Mouse (Mus musculus) spleen, postnatal 4 days (tissue): ENCODE results near the gene Gjb2.

Experiments used
- DNase-seq, 2 experiments: peaks; one replicate each; pipeline ENCODE4 v3.0.0; 2022; ENCODE audit warnings: low spot score in 2 of 2

The Gjb2 gene

DNA sequence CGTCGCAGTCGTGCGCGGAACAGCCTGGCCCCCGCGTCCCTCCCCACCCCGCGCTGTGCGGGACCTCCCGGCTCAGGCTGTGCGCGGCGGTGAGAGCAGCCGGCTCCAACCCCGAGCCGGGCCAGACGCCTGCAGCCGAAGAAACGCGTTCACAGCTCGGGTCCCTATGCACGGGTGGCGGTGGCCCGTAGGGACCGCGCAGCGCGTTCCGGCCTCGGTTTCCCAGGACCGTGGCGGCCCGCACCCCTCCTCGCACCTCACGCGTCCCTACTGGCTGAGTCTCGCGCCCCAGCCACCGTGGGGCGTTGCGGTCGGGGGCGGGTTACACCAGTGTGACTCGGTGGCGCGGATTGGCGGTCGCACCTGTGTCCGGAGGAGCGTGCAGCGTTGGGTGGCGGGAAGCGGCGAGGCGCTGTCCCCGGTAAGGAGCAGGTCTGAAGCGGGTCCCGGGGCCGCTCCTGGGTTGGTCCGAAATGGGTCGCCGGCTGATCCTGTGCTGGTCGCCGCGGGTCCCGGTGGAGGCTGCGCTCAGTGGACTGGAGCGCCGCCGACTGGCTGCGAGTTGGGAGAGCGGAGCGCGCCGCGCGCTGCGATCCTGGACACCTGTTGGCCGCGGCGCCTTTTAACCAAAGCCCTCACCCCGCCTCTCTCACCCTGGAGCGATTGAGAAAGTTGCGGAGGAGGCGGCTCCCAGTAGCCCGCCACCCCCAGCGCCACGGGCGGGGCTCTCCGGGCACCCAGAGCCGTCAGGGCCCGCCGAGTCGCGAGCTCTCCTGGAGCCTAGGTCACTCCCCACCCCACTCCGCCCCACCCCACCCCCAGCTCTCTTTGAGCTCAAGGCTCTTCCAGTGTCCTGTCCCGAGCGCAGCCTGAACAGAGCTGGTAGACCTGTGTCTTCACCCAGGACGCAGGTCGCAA lies at the start of gene Gjb2:
Gene Gjb2 (minus strand): TSS at position 597 of the 918 bp plus-strand sequence.
- peak in 1 of 2 experiments; percentile 68 for DNase-seq

DNA sequence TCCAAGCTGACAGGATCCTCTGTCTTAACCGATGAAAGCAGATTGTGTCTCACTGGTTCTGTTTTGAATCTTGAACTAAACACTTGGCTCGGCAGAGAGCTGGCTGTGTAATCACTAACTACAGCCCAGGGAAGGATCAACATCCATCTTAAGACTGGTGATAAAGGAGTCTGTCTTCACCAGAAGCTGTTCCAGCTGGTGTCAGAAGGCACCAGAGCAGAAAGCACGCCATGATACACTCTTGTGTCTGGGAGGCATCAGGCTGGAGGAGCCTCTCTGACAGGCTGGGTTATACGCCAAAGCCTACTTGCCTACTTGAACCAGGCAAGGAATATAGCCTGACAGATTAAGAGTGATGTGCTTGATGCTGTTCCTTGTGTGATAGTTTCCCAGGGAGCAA lies 41.2 kb upstream of the Gjb2 start:
- DNase-seq: no peak

DNA sequence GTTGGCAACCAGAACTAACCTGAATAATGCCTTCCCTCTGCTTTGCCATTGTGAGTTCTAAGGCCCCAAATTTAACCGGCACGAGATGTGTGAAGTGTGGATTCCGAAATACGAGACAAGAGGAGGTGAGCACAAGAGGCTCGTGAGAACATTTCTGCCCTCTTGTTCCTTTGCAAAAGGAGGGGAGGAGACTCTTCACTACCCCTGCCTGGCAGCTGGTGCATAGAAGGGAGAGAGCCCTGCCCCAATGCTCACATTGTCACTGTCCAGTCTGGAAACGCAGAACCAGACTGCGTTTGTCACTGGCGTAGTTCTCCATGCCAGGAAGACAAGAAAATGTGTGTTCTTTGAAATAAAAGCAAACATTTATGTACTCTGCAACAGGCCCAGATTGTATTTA lies 30.8 kb upstream of the Gjb2 start:
- DNase-seq: no peak

DNA sequence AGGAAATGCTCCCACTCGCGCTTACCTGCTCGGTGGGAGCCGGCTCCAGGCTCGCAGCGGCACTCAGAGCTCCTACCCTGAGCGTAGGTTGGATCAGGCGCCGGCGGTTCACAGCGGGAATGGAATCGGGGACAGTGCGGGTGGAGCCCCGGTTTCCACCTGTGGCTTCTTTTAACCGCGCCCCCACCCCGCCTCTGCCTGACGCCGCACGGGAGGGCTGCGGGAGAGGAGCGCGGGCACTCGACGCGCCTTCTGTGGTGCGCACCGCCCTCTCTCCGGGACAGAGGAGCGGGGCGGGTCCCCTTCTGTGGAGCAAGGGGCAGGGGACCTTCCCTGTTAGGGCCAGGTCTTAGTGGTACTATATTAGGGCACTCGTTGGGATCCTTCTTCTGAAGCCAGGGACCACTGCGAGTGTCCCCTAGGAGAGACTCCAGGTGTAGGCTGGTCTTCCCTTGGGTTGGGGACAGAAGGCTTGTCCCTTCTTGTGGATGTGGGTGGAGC lies 28.7 kb upstream of the Gjb2 start, which contains the start of gene Gjb6:
Gene Gjb6 (minus strand): TSS at position 451 of the 501 bp plus-strand sequence.
- no peak for DNase-seq

DNA sequence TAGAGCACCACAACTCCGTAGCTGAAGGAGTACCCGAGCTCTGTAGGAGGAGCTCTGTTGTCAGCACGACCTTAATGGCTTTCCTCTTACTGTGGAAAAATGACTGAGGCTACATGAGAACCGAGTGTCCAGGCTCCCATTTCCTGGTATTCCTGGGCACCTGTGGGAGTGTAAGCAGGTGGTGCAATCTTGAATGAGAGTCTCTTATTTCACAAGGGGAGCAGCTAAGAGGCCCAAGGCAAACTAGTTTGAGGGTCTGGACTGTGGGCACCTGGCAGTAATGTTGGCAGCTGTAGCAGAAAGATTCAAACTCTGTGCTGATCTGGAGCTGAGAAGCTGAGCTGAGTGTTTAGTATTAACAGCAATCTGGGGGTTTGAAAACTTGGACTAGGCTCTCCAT lies 22.9 kb upstream of the Gjb2 start:
- DNase-seq: no peak

DNA sequence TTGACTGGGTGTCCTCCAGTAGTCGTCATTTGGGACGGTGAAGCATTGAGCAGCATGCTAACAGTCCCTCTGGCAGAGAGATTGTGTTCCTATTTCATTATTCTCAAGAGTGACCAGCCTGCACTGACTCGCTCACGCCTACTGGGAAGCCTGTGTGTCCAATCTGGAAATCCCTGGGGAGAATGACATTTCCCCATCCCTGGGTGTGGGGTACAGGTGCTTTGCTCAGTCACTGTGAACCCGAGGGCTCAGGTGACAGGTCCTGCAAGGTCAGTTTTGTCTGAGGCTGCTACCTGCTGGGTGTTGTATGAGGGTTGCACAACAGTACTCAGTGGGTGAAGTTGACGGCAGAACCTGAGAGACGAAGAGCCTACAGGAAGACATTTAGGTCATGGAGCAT lies 17.8 kb upstream of the Gjb2 start:
- DNase-seq: no peak

DNA sequence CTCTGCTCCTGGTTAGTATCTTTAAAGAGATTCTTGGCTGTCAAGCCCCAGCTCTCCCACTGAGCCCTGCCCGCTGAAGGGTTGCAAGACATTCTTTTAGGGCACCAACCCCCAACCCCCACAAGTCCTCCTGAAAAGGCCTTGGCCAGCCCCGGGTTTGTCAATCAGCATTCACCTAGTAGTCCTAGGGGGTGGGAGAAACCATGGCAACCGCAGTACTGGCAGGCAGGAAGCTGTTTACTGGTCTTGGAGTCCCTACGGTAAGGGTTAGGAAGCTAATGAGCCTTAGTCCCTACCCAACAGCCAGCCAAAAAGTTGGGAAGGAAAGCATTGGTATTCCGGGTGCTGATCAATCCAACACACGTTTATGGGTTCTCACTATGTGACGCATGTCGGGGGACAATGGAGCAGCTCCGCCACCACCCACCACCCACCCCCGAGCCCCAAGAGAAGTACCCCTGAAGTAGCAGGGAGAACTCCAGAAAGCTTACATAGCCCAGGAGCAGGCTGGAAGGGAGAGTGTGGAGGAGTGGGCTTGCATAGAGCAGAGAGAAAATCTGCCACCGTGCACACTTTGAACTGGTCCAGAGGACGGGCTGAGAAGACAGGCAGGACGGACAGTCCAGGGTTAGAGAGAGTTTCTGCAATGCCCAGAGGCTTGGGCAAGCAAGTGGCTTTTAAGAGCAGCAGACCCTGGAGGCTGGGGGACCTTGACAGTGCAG lies 11.5 kb upstream of the Gjb2 start, which contains the start of gene Gm4491:
Gene Gm4491 (minus strand): TSS at position 61 of the 722 bp plus-strand sequence.
- DNase-seq: no peak

DNA sequence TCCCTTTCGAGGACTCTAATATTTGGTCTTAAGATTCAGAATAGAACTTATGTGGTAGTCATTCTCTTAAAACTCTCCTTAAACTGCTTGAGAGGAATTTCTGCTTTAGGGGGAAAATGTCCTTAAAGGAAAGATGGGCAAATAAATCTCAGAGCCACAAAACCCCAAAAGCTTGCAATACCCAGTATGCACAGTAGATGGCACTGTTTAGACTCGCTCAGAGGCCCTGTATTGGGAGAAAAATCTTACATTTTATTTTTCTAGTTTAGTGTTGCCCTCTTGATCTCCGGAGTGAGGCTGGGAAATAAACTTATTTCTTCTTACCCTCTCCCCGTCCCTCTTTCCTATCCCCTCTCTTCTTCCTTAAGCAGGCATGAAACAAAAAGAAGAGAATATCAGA lies 4.7 kb upstream of the Gjb2 start:
- no peak for DNase-seq

DNA sequence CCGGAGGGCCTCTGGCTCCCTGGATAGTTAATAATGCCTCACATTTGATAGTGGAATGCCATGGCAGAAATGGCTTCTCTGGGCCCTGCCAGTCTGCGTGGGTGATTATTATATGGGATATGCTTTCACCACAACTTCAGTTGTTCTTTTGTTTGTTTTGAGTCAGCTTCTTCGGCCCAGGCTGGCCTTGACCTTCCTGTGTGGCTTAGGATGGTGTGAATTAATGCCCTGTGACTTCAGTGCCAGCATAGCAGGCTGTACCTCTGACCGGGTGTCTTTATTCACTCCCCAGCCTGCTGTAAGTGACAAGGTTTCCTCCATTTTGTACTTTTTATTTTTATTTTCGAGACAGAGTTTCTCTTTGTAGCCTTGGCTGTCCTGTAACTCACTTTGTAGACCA lies 3.4 kb upstream of the Gjb2 start:
- no peak for DNase-seq

DNA sequence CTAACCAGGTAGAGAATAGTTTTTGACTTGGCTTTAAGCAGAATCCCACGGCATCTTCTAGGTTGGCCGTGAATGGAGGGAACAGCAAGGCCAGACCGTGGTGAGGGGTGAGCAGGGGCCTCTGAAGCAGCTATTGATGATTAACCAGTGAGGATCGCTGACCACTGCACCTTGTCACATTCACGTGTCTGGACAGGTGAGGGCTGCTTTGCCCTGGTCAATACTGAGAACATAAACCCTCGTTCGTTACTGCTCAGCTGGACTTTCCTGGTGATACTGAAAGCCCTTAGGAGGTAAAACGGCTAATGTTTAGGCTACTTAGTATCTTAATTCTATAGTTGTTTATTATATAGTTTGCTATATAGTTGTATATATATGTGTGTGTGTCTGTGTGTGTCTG lies 2.6 kb upstream of the Gjb2 start:
- no peak for DNase-seq

DNA sequence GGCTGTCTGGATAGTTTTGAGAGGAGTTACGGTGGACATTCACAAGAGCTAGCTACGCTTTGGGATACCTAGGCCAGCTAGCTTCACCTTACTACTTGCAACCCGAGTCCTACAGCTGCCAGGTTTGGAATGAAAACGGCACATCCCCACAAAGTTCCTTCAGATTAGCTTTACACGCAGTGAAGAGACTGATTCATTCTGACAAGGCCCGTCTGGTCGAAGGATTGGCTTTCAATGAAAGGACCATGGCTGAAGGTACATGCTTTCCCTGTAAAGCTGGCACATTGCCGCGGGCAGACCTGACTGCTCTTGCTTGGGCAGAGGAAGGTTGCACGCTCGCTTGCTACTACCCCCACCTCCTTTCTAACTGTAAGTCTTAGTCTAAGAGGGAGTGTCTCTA lies 1.2 kb upstream of the Gjb2 start:
- DNase-seq: no peak

DNA sequence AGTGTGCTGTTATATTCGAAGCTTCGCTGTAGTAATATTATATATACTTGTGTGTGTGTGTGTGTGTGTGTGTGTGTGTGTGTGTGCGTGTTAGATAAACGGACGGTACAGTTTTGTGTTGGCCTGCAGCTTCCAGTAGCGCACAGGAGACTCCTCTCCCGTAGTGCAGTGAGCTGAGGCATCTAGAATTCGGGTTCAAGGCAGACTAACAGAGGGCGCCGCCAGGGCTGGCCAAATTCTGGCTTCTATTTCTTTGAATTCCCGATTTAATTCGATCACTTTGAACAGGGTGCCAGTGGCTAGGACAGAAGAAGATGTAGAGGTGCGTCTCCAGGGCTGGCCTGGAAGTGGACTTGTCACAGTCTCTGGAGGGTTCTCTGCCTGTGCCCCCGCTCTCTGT lies 609 bp upstream of the Gjb2 start:
- no peak for DNase-seq

DNA sequence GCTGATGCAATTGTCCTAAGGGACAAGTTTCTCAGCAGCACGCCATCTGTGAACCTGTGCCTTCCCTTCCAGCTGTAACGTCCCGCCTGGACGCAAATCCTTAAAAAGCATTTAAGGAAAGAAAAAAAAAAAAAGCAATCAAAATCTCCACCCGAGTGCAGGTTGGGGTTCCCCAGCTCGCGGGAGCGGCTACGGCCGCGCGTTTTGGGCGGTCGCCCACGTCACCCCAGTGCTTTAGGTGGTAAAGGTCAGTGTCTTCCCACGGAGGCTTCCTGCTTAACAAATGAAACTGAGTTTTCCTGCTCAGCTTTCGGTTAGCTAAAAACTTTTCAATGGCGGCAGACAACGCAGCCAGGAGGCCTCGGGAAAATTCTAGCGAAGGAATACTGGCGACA lies 794 bp downstream of the Gjb2 start:
- DNase-seq: no peak

DNA sequence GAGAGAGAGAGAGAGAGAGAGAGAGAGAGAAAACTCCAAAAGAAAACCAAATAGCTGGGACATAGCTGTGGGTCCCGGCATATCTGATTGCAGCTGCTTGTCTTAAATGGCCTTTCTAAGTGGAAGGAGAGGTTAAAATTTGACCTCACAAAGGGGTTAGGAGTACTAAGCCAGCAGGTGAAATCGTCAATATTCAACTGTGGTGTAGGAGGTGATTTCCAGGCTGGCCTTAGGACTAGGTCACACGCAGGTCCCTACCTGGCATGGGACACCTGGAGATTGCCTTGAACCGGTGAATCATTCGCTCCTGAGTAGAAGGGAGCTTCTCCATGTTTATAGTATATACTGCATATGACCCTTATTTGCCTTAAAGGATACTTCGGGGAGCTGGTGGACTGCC lies 1.4 kb downstream of the Gjb2 start:
- no peak for DNase-seq

DNA sequence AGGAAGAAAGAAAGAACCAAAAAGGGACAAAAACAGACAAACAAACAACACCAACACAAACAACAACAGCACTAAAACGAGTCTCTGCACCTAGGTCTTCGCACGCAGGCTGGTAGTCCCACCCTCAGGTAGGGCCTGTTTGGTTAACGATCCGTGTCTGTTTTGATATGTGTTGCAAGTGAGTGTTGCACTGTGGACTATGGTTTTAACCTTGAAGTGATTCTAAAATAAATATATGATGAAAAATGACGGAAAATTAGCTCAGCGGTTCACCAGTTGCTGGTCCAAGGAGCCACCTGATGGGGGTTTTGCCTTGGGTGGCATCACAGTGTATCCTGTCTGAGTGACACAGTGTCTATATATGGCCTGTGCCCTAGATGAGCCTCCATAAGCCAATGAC lies 2.9 kb downstream of the Gjb2 start:
- no peak for DNase-seq

DNA sequence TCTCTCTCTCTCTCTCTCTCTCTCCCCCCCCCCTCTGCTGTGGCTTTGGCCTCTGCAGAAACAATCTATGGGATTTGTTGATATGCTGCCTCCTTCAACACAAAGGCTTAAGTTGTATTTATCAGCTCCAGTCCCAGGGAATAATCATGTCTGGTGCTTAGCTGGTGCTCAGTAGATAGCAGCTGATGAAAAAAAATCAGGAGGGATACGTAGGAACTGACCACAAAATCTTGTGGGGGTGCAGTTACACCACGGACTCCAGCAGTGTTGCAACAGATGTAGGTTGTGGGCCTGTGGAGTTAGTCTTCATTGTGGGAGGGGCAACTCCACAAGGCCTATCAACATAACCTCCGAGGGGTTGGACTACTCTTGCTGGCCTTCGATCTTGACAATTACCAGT lies 8.6 kb downstream of the Gjb2 start:
- no peak for DNase-seq

DNA sequence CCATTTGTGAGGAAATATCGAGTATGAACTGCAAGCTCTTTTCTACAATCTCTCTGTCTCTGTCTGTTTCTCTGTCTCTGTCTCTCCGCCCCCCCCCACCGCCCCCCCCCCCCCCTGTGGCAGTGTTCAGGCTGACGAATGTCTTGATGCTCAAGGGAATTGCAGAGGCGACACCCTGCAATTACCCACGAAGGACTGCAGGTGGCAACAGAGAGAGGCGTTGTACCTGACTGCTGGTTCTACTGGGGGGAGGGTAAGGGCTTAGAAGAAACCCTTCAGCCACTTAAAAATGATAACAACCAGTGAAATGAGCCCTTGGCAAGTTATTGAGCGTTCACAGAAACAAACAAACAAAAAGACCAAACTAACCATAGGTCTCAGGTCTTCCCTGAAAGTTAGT lies 11.5 kb downstream of the Gjb2 start:
- peak in 1 of 2 experiments; percentile 25 for DNase-seq

DNA sequence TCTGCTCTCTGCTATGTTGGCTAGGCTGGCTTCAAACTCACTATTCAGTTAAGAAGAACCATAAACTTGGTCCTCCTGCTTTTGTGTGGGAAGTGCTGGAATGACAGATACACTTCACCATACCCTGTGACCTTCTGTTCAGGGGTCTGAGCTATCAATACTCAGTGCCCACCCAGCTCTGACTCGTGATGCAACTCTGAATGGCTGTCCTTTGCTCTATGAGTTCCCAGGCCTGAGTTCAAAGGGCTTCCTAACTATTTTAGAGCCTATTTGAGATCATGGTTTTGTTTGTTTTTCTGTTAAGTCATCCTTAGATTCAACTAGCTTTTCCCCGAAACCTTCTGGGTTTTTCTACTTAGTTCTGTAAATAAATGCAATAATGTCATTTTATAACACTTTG lies 14.5 kb downstream of the Gjb2 start:
- DNase-seq: no peak

DNA sequence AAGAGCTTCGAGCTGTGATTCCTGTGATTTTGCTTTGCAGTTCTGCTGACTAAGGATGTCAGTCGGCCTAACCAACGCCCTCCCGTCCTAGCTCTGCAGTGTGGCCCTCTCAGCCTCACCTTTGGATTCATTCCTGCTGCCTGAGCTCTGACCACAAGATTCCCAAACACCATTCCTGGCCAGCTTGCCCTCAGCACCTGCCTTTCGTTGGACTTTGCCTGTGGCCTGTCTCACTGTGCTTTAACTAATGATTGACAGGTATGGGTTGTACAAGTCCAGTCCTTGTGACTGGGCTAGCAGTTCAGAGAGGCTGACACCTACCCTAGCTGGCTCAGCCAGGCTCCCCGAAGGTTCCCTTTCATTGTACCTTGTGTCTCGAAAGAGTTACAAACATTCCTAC lies 15.4 kb downstream of the Gjb2 start:
- DNase-seq: no peak

DNA sequence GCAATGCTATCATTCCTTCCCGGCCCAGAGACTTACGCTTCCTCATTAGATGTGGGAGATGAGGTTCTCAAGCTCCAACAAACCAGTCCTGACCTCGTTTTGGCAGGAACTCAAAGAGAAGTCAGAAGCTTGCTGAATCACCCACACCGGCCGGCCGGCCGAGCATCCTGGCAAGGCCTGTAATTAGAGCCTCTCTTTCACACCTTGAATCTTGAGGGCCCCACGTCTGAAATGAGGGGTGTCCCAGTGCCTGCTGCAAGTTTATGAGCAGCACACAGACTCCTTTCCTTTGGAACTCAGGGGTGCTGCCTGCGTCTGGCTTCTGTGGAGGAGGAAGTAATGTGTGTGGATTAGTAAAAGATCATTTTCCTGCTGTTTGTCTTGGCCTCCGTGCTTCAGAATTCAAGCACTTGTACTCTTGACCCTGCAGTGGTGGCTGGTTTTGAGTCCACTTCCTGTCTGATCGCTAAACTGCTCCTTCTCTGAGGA lies 20.3 kb downstream of the Gjb2 start:
- DNase-seq: no peak

DNA sequence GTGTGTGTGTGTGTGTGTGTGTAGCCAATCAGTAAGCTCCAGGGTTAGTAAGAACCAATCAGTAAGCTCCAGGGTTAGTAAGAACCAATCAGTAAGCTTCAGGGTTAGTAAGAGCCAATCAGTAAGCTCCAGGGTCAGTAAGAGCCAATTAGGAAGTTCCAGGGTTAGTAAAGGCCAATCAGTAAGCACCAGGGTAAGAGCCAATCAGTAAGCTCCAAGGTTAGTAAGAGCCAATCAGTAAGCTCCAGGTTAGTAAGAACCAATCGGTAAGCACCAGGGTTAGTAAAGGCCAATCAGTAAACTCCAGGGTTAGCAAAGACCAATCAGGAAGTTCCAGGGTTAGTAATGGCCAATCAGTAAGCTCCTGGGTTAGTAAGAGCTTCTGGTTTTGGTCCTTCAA lies 21.6 kb downstream of the Gjb2 start:
- no peak for DNase-seq

DNA sequence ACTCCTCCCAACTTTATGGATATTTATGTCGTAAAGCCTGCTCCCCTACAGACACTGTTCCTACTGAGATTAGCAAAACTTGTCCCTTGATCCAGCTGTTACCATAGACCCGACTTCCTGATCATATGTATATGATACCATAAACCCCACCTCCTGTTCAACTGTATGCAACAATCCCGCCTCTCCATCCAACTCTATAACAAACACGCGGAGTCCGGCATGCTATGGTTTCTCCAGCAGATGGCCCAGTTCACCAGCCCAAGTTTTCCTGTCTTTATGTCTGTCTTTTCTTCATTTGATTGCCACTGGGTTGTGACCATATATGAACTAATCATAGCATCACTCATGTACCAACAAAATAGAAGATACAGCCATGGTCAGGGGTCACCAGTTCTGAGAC lies 29.0 kb downstream of the Gjb2 start:
- DNase-seq: no peak

DNA sequence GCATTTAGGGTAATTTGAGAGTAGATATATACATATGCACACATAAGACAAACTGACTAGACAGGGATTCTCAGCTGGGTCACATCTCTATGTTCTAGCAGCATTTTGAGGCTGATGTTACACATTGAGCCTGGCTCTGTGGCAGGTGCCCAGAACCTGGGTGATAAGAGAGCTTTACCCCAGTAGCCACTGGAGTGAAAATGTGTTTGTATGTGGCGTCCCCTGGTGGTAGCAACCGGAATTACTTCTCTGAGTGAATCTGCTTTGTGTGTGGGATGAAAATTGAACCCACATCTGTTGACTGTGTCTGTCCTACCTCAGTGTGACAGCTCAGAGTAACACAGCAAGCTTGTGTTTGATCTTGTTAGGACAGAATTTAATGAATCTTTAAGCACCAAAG lies 34.6 kb downstream of the Gjb2 start:
- DNase-seq: peak; percentile 48 to 77
